Mouse (Mus musculus) forebrain, postnatal 0 days (tissue): ENCODE measurements around the gene Ipmk. TPM values are rescaled to one million over a fixed set of nuclear protein-coding genes. Genes with fewer than 3 reads are reported as not detected.

ENCODE experiments used
- ATAC-seq: fragments of 200-750 bp; cut with Nextera tagmentation; 2 replicates; pipeline ENCODE4 v1.8.0; 2017; ENCODE audit warnings: mild to moderate bottlenecking, moderate library complexity
- DNase-seq: peaks from one replicate; pipeline ENCODE4 v3.0.0-alpha.2; 2015
- H3K27ac ChIP-seq: fragments of 300-500 bp; sonication (generic); 2 replicates; pipeline ENCODE4 v1.5.1; 2014; ENCODE audit warnings: low read depth, mild to moderate bottlenecking, antibody characterized with exemption, low read length, moderate library complexity, mixed read lengths
- H3K27me3 ChIP-seq: fragments of 300-500 bp; sonication (generic); 2 replicates; pipeline ENCODE4 v1.6.1; 2014; ENCODE audit warnings: mild to moderate bottlenecking, low read length, mixed read lengths; ENCODE audit not compliant: insufficient read depth
- H3K36me3 ChIP-seq: fragments of 300-500 bp; sonication (generic); 2 replicates; pipeline ENCODE4 v1.6.1; 2014; ENCODE audit warnings: mild to moderate bottlenecking, moderate library complexity; ENCODE audit not compliant: insufficient read depth
- H3K4me1 ChIP-seq: fragments of 300-500 bp; sonication (generic); 2 replicates; pipeline ENCODE4 v1.6.1; 2014; ENCODE audit warnings: antibody characterized with exemption; ENCODE audit not compliant: insufficient read depth
- H3K4me2 ChIP-seq: fragments of 300-500 bp; sonication (generic); 2 replicates; pipeline ENCODE4 v1.6.1; 2014; ENCODE audit warnings: low read depth, mild to moderate bottlenecking, moderate library complexity
- H3K4me3 ChIP-seq: fragments of 300-500 bp; sonication (generic); 2 replicates; pipeline ENCODE4 v1.5.1; 2014; ENCODE audit warnings: low read depth, low read length, mixed read lengths
- H3K9ac ChIP-seq: fragments of 300-500 bp; sonication (generic); 2 replicates; pipeline ENCODE4 v1.6.1; 2014; ENCODE audit warnings: mild to moderate bottlenecking
- H3K9me3 ChIP-seq: fragments of 300-500 bp; sonication (generic); 2 replicates; pipeline ENCODE4 v1.6.1; 2016; ENCODE audit warnings: low read length
- CTCF ChIP-seq: sonication (generic); IDR thresholded peaks from 2 replicates; pipeline ENCODE4 v1.5.1; 2016; ENCODE audit warnings: antibody characterized with exemption, control low read depth, low read depth
- WGBS: fragments of 180-500 bp; shearing (Covaris S2); extraction: QIAGEN DNeasy Blood & Tissue Kit; methylation state at CpG from one replicate; pipeline ENCODE4 v1.1.7; 2014; 5-methylcytosine and 5-hydroxymethylcytosine counted together
- polyA plus RNA-seq: library from polyadenylated mRNA; unstranded; fragments of >200 nt; fragmentation: Nextera tagmentation; extraction: Ambion mirVana; gene quantifications from 2 replicates; pipeline ENCODE4 v1.2.1, GENCODE M21; 2015
- total RNA-seq: library from RNA; depleted of rRNA; stranded (reverse); fragments of >200 nt; gene quantifications from 2 replicates; pipeline ENCODE4 v1.2.3, GENCODE M21; 2014

The Ipmk gene
- total and polyA plus RNA-seq, 2 experiments from 2014 or later: 12.5 to 26.1 TPM

DNA sequence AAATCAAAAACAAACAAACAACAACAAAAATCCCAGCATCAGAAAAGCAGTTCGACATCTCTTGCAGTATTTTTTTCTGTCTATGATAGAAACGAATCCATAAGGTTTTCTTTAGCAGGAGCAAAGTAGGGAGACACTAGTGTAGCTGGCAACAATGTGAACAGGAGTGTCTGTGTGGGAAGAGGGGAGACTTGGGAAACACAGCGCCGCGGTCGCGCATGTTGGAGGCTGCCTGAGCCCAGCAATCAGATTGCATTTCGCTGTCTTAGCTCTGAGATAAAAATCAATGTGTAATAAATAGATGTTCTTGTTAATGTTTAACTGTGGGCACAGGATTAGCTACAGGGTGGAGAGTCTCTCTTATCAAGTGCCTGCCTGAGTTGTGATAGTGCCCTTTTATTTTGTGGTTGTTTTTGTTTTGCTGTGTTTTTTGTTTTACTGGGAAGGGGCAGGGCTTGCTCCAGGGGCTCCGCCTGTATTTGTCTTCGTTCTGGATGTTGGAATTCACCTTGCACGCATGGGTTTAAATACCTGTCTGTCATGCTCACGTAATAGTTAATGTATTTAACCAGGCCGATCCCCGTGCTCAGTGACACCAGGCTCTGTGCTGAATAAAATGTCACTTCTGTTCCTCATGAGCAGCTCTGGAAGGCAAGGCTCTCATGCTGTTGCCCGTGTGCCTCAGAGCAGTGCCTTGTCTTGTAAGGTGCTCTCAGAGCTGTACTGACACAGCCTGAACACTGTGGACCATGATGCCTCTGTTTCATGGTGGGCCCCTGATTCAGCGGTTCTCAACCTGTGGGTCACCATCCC is 20.8 kb downstream of the Ipmk start:
- ATAC-seq (no peak), DNase-seq (no peak)
- H3K27ac ChIP-seq: no peak overlapping the region
- H3K36me3 ChIP-seq: peaks cover 27% of the 10 kb centered on the region
- WGBS: 83% methylated on average over 16 of the region's 16 CpGs
- H3K27me3 ChIP-seq: no peaks in the 10 kb centered on the region
- no peak overlapping the region for H3K4me2 ChIP-seq
- no peak overlapping the region for H3K9ac ChIP-seq
- TF ChIP-seq CTCF: no peak
- H3K4me3 ChIP-seq: no peak overlapping the region
- H3K4me1 ChIP-seq: no peaks in the 10 kb centered on the region
- no peaks in the 10 kb centered on the region for H3K9me3 ChIP-seq

DNA sequence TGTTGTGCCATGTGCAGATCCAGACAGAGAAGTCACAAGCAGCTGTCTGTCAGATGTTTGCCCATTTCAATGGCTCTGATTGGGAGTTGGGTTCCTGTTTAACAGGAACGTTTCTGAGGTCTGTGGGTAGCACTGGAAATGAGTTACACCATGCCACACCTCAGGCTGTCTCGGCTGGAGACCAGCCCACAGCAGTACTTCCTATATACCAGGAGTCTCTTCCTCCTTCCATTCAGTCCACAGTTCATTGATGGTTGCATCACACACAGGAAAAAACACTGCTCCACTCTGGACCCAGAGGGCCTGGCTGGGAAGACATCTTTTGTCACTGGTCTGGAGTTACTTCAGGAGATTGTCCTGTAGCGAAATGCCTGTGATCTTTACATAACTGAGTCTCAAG is 21.9 kb downstream of the Ipmk start:
- no peak overlapping the region for H3K4me3 ChIP-seq
- H3K4me1 ChIP-seq: no peaks in the 10 kb centered on the region
- H3K9me3 ChIP-seq: no peaks in the 10 kb centered on the region
- no peak for ATAC-seq
- DNase-seq: no peak
- H3K4me2 ChIP-seq: no peak overlapping the region
- peaks cover 37% of the 10 kb centered on the region for H3K36me3 ChIP-seq
- TF ChIP-seq CTCF: no peak
- H3K27me3 ChIP-seq: no peaks in the 10 kb centered on the region
- no peak overlapping the region for H3K9ac ChIP-seq
- whole genome bisulfite sequencing: 90% methylated on average over 3 of the region's 3 CpGs
- H3K27ac ChIP-seq: no peak overlapping the region

DNA sequence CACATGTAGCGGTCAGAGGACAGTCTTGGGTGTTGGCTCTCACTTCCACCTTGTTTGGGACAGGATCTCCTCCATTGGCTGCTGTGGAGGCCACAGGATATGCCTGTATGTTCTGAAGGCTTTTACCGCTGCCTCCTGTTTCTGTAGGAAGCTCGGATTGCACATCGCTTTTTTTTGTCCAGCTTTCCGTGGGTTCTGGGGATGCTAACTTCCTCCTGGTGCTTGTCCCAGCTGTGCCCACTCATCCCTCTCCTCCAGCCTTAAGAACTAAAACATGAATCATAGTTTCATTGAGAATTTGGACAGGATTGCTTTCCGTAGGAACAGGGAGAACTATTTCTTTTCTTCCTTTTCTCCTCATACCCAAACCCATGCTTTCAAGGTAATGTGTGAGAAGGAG is 24.3 kb downstream of the Ipmk start:
- 88% methylated on average over 6 of the region's 6 CpGs for WGBS
- Histone ChIP-seq H3K9ac (no peak overlapping the region), H3K36me3 (peaks cover 31% of the 10 kb centered on the region), H3K4me2 (no peak overlapping the region), H3K27ac (no peak overlapping the region), H3K27me3 (no peaks in the 10 kb centered on the region), H3K9me3 (no peaks in the 10 kb centered on the region), H3K4me3 (no peak overlapping the region), H3K4me1 (no peaks in the 10 kb centered on the region)
- no peak for TF ChIP-seq CTCF
- no peak for ATAC-seq
- no peak for DNase-seq

DNA sequence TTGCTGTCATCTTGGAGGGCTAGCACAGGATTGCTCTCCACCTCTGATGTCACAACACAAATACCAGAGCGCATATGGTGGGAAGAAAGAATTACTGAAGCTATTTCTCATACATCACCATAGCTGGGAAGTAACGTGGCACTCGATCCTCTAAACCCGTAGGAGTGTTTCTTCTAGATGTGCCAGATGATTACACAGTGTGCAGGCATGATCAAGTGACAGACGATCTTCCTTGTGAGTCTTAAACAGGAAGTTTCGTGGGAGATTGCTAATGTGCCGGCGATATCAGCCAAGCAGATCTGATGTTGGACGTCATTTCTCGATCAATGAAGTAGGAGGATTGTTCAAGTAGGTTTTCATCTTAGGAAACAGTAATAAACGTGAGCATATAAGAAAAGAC is 26.1 kb downstream of the Ipmk start:
- TF ChIP-seq CTCF: no peak
- no peak for DNase-seq
- WGBS: 92% methylated on average over 11 of the region's 11 CpGs
- Histone ChIP-seq H3K4me1 (no peaks in the 10 kb centered on the region), H3K9me3 (no peaks in the 10 kb centered on the region), H3K36me3 (peaks cover 34% of the 10 kb centered on the region), H3K27ac (no peak overlapping the region), H3K9ac (no peak overlapping the region), H3K4me2 (no peak overlapping the region), H3K4me3 (no peak overlapping the region), H3K27me3 (no peaks in the 10 kb centered on the region)
- ATAC-seq: no peak

DNA sequence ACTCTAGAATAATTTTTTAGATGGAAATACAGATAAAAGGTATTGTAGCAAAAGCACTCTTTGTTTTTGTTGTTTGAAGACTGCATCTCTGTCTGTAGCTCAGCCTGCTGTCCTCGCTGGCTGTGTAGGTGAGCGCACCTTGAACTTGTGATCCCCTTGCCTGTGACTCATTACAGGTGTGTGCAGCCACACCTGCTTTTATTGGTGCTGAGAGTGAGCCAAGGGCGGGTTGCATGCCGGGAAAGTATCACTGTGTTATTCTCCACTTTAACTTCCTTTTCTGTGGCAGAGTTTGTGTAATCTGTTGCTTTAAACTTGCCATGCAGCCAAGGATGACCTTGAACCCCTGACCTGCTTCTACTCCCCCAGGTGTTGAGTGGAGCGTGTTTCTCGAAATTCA is 28.5 kb downstream of the Ipmk start:
- Histone ChIP-seq H3K27ac (no peak overlapping the region), H3K4me2 (no peak overlapping the region), H3K36me3 (peaks cover 45% of the 10 kb centered on the region), H3K9ac (no peak overlapping the region), H3K4me1 (no peaks in the 10 kb centered on the region), H3K9me3 (no peaks in the 10 kb centered on the region), H3K27me3 (no peaks in the 10 kb centered on the region), H3K4me3 (no peak overlapping the region)
- TF ChIP-seq CTCF: no peak
- DNase-seq (no peak), ATAC-seq (no peak)
- 96% methylated on average over 6 of the region's 6 CpGs for WGBS

DNA sequence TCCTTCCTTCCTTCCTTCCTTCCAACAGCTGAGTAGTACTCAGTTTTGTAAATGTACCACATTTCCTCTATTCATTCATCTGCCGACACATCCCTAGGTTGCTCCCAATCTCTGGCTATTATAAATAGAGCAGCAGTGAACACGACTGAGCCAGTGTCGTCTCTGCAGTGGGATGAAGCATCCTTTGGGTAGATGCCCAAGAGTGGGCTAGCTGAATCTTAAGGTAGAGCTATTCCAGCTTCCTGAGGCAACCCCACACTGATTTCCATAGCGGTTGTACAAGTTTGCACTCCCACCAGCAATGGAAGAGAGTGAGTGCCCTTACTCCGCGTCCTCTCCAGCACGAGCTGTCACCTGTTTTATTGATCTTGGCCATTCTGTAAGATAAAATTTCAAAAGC is 32.8 kb downstream of the Ipmk start:
- Histone ChIP-seq H3K4me2 (no peak overlapping the region), H3K27me3 (no peaks in the 10 kb centered on the region), H3K9me3 (no peaks in the 10 kb centered on the region), H3K4me3 (no peak overlapping the region), H3K27ac (no peak overlapping the region), H3K4me1 (no peaks in the 10 kb centered on the region), H3K9ac (no peak overlapping the region), H3K36me3 (peaks cover 40% of the 10 kb centered on the region)
- ATAC-seq: no peak
- 95% methylated on average over 7 of the region's 7 CpGs for WGBS
- no peak for DNase-seq
- TF ChIP-seq CTCF: no peak

DNA sequence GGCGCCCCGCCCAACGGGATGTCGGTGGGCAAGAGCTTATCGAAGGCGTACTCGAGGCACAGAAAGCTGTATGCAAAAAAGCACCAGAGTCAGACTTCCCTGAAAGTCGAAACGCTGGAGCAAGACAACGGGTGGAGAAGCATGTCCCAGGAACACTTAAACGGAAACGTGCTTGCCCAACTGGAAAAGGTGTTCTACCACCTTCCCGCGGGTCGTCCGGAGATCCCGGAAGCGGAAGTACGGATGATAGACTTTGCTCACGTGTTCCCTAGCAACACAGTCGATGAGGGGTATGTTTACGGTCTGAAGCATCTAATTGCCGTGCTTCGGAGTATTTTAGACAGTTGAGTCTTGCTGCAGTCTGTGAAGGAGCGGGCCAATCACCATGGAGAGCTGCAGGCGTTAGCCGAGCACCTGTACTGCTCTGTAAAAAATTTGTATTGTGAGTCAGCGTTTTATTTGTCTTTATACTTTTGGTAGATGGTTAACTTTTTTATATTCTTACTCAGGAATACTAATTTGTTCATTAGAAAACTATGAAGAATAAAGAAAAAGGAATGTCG is 34.0 kb downstream of the Ipmk start:
- H3K27me3 ChIP-seq: no peaks in the 10 kb centered on the region
- no peak overlapping the region for H3K27ac ChIP-seq
- H3K36me3 ChIP-seq: peaks cover 38% of the 10 kb centered on the region
- TF ChIP-seq CTCF: no peak
- DNase-seq (no peak), ATAC-seq (no peak)
- no peaks in the 10 kb centered on the region for H3K9me3 ChIP-seq
- no peak overlapping the region for H3K4me3 ChIP-seq
- H3K4me2 ChIP-seq: no peak overlapping the region
- WGBS: 94% methylated on average over 29 of the region's 29 CpGs
- H3K4me1 ChIP-seq: no peaks in the 10 kb centered on the region
- no peak overlapping the region for H3K9ac ChIP-seq
